Mouse (Mus musculus): ENCODE data around the gene Olfr145. TPM values are rescaled to one million over a fixed set of nuclear protein-coding genes. Genes with fewer than 3 reads are reported as not detected.

Olfr145 gene
- total RNA-seq (2014; rRNA removed; ENCODE audit: low replicate concordance) (not detected in 2 replicates), polyA plus RNA-seq (2015; fragmentation: Nextera tagmentation; extraction: Ambion mirVana) (not detected in 2 replicates)

DNA sequence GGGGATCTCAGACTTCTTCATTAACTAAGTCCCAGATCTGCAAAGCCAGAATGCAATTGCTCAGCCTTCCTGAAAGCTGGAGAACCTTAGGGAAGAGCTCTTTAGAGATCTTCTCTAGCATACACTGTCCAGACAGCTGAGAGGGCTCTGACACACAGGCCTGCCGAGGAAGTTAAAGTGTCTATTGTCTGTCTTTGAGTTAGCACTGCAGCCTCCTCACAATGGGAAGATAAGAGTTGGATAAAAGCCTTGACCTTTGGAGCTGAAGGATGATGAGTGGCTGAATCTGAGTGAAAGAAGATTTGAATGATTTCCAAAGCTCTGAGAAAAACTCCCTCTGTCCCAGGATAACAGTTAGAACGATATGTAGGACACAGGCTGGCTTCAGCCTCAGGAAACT lies at the start of gene Olfr145:
Gene Olfr145 (plus strand): TSS at position 64 of the 400 bp plus-strand sequence.
- no peaks in the 10 kb centered on the region for H3K4me1 ChIP-seq (ENCODE audit: control insufficient read depth, insufficient read depth)
- no peaks in the 10 kb centered on the region for H3K27me3 ChIP-seq (ENCODE audit: control insufficient read depth, insufficient read depth, low read length)
- no peaks in the 10 kb centered on the region for H3K9me3 ChIP-seq (replicated peaks; ENCODE audit: control insufficient read depth, low read length)
- 15% methylated on average over 2 of the region's 2 CpGs for WGBS
- H3K27ac ChIP-seq (ENCODE audit: low read depth), result no peak within 1 kb of the TSS
- ATAC-seq (ENCODE audit: insufficient read depth, low read depth) (no peak), DNase-seq (ENCODE audit: low spot score) (no peak)
- H3K4me2 ChIP-seq (ENCODE audit: low read depth, low read length), result no peak within 1 kb of the TSS
- no peaks in the 10 kb centered on the region for H3K36me3 ChIP-seq (replicated peaks; ENCODE audit: control insufficient read depth, insufficient read depth, low read length)
- no peak within 1 kb of the TSS for H3K9ac ChIP-seq (replicated peaks; ENCODE audit: low read depth, low read length)
- H3K4me3 ChIP-seq (ENCODE audit: low read depth, low read length), result no peak within 1 kb of the TSS
- TF ChIP-seq CTCF (IDR thresholded peaks at IDR 0.05; ENCODE audit: low read depth), result no peak
- no peak for TF ChIP-seq EP300 (IDR thresholded peaks at IDR 0.05; ENCODE audit: low read depth)

DNA sequence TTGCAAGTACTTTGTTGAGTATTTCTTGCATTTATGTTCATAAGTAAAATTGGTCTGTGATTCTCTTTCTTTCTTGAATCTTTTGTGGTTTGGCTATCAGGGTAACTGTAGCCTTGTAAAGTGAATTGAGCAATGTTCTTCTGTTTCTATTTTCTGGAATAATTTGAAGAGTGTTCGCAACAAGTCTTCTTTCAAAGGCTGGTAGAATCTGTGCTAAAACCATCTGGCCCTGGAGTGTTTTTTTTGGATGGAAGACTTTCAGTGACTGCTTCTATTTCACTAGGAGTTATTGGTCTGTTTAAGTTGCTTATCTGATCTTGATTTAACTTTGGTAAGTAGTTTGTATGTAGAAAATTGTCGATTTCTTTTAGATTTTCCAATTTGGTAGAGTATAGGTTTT lies 47.3 kb upstream of the Olfr145 start:
- H3K27me3 ChIP-seq (ENCODE audit: control insufficient read depth, insufficient read depth, low read length), result no peaks in the 10 kb centered on the region
- no peak overlapping the region for H3K4me3 ChIP-seq (ENCODE audit: low read depth, low read length)
- no peak for DNase-seq (ENCODE audit: low spot score)
- H3K4me1 ChIP-seq (ENCODE audit: control insufficient read depth, insufficient read depth), result no peaks in the 10 kb centered on the region
- TF ChIP-seq EP300 (IDR thresholded peaks at IDR 0.05; ENCODE audit: low read depth) (no peak), CTCF (IDR thresholded peaks at IDR 0.05; ENCODE audit: low read depth) (no peak)
- 67% methylated on average over 2 of the region's 2 CpGs for WGBS
- ATAC-seq (ENCODE audit: insufficient read depth, low read depth), result no peak
- H3K36me3 ChIP-seq (replicated peaks; ENCODE audit: control insufficient read depth, insufficient read depth, low read length), result no peaks in the 10 kb centered on the region
- H3K27ac ChIP-seq (ENCODE audit: low read depth), result no peak overlapping the region
- H3K4me2 ChIP-seq (ENCODE audit: low read depth, low read length), result no peak overlapping the region
- no peak overlapping the region for H3K9ac ChIP-seq (replicated peaks; ENCODE audit: low read depth, low read length)
- no peaks in the 10 kb centered on the region for H3K9me3 ChIP-seq (replicated peaks; ENCODE audit: control insufficient read depth, low read length)

DNA sequence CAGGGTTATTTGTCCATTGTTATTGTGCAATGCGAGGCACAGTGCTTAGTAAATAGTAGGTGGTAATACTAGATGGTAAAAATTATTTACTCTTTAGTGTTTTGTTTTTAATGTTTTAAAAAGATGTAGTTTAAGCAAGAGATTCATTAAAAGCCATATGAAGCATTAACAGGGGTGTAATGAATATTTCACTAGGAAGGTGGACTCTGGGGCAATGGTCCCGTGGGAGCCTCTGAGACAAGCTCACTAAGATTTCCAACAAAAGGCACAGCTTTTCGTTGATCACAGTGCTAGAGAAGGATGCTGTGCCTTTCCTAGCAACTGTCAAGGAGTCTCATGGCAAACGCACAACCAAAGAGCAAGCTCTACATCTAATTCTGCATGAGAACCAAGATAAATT lies 42.6 kb upstream of the Olfr145 start, which contains the start of gene Olfr877:
Gene Olfr877 (plus strand): TSS at position 301 of the 400 bp plus-strand sequence.
- no peak within 1 kb of the TSS for H3K4me2 ChIP-seq (ENCODE audit: low read depth, low read length)
- no peak within 1 kb of the TSS for H3K9ac ChIP-seq (replicated peaks; ENCODE audit: low read depth, low read length)
- no peaks in the 10 kb centered on the region for H3K4me1 ChIP-seq (ENCODE audit: control insufficient read depth, insufficient read depth)
- TF ChIP-seq EP300 (IDR thresholded peaks at IDR 0.05; ENCODE audit: low read depth), result no peak
- TF ChIP-seq CTCF (IDR thresholded peaks at IDR 0.05; ENCODE audit: low read depth), result no peak
- H3K27me3 ChIP-seq (ENCODE audit: control insufficient read depth, insufficient read depth, low read length), result no peaks in the 10 kb centered on the region
- H3K4me3 ChIP-seq (ENCODE audit: low read depth, low read length), result no peak within 1 kb of the TSS
- H3K27ac ChIP-seq (ENCODE audit: low read depth), result no peak within 1 kb of the TSS
- WGBS, result 67% methylated on average over 4 of the region's 4 CpGs
- H3K9me3 ChIP-seq (replicated peaks; ENCODE audit: control insufficient read depth, low read length), result no peaks in the 10 kb centered on the region
- ATAC-seq (ENCODE audit: insufficient read depth, low read depth) (no peak), DNase-seq (ENCODE audit: low spot score) (no peak)
- H3K36me3 ChIP-seq (replicated peaks; ENCODE audit: control insufficient read depth, insufficient read depth, low read length), result no peaks in the 10 kb centered on the region

DNA sequence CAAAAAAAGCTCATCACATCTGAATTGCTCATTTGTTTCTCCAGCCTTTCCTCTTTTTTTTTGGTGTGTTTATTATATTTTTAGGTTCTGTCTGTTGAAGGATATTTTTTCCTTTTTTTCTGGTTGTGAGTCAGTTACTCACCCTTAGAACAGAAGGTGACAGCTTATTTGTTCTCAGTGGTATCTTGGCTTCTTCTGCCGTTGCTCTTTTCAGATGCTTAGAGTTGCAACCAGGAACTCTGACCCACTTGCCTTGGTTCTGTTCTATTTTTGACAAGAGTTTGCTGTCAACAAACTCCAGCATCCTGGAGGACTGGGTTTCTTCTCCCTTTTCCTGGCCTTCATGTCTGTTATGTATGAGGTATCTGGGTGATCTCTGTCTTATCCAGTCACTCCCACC lies 33.2 kb upstream of the Olfr145 start:
- Histone ChIP-seq H3K9ac (replicated peaks; ENCODE audit: low read depth, low read length) (no peak overlapping the region), H3K9me3 (replicated peaks; ENCODE audit: control insufficient read depth, low read length) (no peaks in the 10 kb centered on the region), H3K4me3 (ENCODE audit: low read depth, low read length) (no peak overlapping the region), H3K36me3 (replicated peaks; ENCODE audit: control insufficient read depth, insufficient read depth, low read length) (no peaks in the 10 kb centered on the region), H3K4me1 (ENCODE audit: control insufficient read depth, insufficient read depth) (no peaks in the 10 kb centered on the region), H3K27ac (ENCODE audit: low read depth) (no peak overlapping the region), H3K27me3 (ENCODE audit: control insufficient read depth, insufficient read depth, low read length) (no peaks in the 10 kb centered on the region), H3K4me2 (ENCODE audit: low read depth, low read length) (no peak overlapping the region)
- ATAC-seq (ENCODE audit: insufficient read depth, low read depth) (no peak), DNase-seq (ENCODE audit: low spot score) (no peak)
- 14% methylated on average over 1 of the region's 1 CpGs for WGBS
- TF ChIP-seq EP300 (IDR thresholded peaks at IDR 0.05; ENCODE audit: low read depth) (no peak), CTCF (IDR thresholded peaks at IDR 0.05; ENCODE audit: low read depth) (no peak)

DNA sequence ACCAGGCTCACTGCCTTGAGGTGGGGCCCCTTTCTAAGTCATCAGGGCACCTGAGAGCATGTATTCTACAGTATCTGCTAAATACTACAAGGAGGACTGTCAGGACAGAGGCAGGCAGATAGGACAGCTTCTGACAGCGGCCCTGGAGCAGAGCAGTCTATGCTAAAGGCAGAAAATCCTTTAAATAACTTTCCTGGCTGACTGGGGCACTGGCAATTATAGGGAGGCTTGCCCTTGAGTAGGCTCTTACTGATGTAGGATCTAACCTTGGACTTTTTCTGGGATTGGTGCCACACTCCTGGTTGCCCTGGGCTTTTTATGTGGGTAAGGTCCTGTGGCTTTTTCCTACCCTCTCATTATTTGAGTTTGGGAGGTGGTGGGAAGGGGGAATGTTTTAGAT lies 26.3 kb upstream of the Olfr145 start:
- no peaks in the 10 kb centered on the region for H3K9me3 ChIP-seq (replicated peaks; ENCODE audit: control insufficient read depth, low read length)
- no peak for TF ChIP-seq CTCF (IDR thresholded peaks at IDR 0.05; ENCODE audit: low read depth)
- TF ChIP-seq EP300 (IDR thresholded peaks at IDR 0.05; ENCODE audit: low read depth), result no peak
- no peak overlapping the region for H3K4me3 ChIP-seq (ENCODE audit: low read depth, low read length)
- no peak overlapping the region for H3K27ac ChIP-seq (ENCODE audit: low read depth)
- H3K36me3 ChIP-seq (replicated peaks; ENCODE audit: control insufficient read depth, insufficient read depth, low read length), result no peaks in the 10 kb centered on the region
- ATAC-seq (ENCODE audit: insufficient read depth, low read depth) (0 out of 2 replicates have a peak, but pooled peaks have one; percentile 14), DNase-seq (ENCODE audit: low spot score) (no peak)
- no peak overlapping the region for H3K4me2 ChIP-seq (ENCODE audit: low read depth, low read length)
- H3K9ac ChIP-seq (replicated peaks; ENCODE audit: low read depth, low read length), result no peak overlapping the region
- H3K4me1 ChIP-seq (ENCODE audit: control insufficient read depth, insufficient read depth), result no peaks in the 10 kb centered on the region
- 23% methylated on average over 1 of the region's 1 CpGs for WGBS
- no peaks in the 10 kb centered on the region for H3K27me3 ChIP-seq (ENCODE audit: control insufficient read depth, insufficient read depth, low read length)

DNA sequence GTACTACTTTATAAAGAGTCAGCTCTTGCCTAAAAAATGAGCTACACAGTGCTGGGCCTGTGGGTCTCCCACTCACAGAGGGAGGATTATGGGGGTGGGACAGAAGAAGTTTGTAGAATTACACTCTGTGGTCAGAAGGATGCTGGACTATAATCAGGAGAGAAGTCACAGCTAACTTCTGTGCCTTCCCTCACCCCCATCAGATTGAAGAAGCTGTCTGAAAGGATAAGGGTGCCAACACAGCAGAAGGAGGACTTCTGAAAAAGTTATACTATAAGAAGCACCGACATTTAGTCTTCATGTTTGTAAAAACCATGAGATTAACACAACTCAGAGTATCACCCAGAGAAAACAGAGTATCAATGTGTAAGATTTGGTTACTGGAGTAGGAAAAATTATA lies 25.4 kb upstream of the Olfr145 start:
- no peaks in the 10 kb centered on the region for H3K27me3 ChIP-seq (ENCODE audit: control insufficient read depth, insufficient read depth, low read length)

More for the DNA sequence above, 25.4 kb upstream of the Olfr145 start:
- DNase-seq (ENCODE audit: low spot score) (no peak), ATAC-seq (ENCODE audit: insufficient read depth, low read depth) (no peak)
- TF ChIP-seq EP300 (IDR thresholded peaks at IDR 0.05; ENCODE audit: low read depth), result no peak
- no peak for TF ChIP-seq CTCF (IDR thresholded peaks at IDR 0.05; ENCODE audit: low read depth)
- H3K9me3 ChIP-seq (replicated peaks; ENCODE audit: control insufficient read depth, low read length), result no peaks in the 10 kb centered on the region
- H3K4me3 ChIP-seq (ENCODE audit: low read depth, low read length), result no peak overlapping the region
- H3K4me1 ChIP-seq (ENCODE audit: control insufficient read depth, insufficient read depth), result no peaks in the 10 kb centered on the region
- WGBS, result 81% methylated on average over 1 of the region's 1 CpGs
- H3K27ac ChIP-seq (ENCODE audit: low read depth), result no peak overlapping the region
- H3K4me2 ChIP-seq (ENCODE audit: low read depth, low read length), result no peak overlapping the region
- no peak overlapping the region for H3K9ac ChIP-seq (replicated peaks; ENCODE audit: low read depth, low read length)
- no peaks in the 10 kb centered on the region for H3K36me3 ChIP-seq (replicated peaks; ENCODE audit: control insufficient read depth, insufficient read depth, low read length)

Measured in heart, postnatal 0 days (tissue).